Comparison of ENCODE assay signal across 1 mouse cellular context in the genomic region with DNA sequence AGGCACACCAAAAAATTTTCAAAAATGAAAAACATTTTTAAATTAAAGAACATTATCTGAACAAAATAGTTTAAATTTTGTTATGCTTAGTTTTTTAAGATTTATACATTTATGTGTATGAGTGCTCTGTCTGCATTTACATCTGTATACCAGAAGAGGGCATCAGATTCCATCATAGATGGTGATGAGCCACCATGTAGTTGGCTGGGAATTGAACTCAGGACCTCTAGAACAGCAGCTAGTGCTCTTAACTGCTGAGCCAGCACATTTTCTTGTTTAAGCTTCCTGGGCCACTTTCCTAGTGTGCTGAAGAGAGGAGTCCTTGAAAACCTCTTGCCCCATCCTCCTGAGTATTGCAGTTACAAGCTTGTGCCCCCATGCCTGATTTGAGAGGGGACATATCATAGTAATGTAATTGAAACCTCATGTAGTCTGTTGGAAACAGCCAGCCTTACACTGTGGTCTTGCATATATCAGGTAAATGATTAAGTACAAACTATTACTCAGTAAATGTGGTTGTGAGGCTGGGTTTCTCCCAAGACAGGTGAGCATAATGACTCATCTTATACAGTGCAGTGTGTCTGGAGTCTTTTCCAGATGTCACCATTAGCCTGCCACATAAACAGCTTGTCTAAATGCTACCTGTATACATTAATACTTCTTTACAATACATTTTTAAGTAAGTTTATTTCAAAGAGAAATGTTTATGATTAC.
TF ChIP-seq lines count a peak whose summit lies in the region.

No protein-coding gene starts in this region.

TF ChIP-seq in MEL, 35 proteins besides CTCF, POLR2A, EP300 and RAD21:
- TF ChIP-seq CHD2 (IDR thresholded peaks at IDR 0.05; ENCODE audit: low read length) (no peak), ZC3H11A (IDR thresholded peaks at IDR 0.05; ENCODE audit: low read depth, low read length) (peak; percentile 28; the same call in 1 of the 2 replicates), MAFK (IDR thresholded peaks at IDR 0.05; ENCODE audit: borderline replicate concordance, low read depth, low read length) (peak; percentile 86), SMC3 (IDR thresholded peaks at IDR 0.05; ENCODE audit: low read depth, low read length) (peak; percentile 43), GABPA (IDR thresholded peaks at IDR 0.05; ENCODE audit: low read depth, low read length) (no peak)
TF ChIP-seq in MEL: peak in this region for 3.
